Mouse (Mus musculus) lung, postnatal 10 days (tissue): ENCODE measurements at regions not wholly inside any gene's neighbourhood (a gene's known extent, or its start where the extent isn't known, plus 50 kb on each side); places are given as distances from the start of the nearest gene placed in this dataset.
A peak's percentile ranks its signal among the peaks of the same experiment; 100 is the strongest.

Experiments used
- DNase-seq: peaks from one replicate; pipeline ENCODE4 v3.0.0; 2021

DNA sequence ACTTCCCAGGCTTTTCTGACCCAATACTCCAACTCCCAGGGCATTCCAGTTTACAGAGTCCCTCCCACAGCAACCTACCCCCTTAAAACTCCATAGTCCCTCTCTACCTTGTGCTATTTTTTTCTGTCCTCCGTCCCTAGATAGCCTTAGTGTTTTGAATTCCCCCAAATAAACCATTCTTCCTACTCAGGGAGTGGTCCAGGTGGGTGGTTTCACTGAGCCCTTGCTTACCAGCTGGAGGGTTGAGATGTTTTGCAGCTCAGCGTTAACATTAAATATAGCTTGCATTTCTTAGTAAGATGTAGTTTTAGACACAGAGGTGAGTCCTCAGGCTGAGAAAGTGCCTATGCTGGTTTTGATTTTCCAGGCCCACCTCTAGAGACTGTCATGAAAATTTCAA is 313.0 kb downstream of the Bmper start:
- no peak for DNase-seq

- no peak for DNase-seq
These were observed 315.2 kb downstream of the Bmper start for GRCm38 (mm10) chr9:23538051-23538450.

DNA sequence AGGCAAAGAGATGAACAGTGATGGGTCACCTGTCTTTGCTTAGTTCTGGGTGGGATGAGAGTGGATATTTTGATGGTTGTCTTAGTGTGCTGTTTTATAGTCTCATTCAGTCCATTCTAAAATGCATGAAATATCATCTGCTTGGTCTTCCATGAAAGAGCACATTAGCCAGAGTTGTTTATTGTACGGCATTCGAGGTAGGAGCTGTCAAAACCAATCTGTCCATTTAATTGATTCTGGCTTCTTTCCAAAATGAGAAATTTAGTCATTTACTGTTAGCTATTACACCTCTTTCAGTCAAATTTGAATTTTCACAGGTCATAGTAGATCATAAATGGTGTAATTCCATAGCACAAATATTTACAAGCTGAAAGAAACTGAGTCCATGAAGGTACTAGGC is 328.8 kb downstream of the Bmper start:
- DNase-seq = no peak

DNA sequence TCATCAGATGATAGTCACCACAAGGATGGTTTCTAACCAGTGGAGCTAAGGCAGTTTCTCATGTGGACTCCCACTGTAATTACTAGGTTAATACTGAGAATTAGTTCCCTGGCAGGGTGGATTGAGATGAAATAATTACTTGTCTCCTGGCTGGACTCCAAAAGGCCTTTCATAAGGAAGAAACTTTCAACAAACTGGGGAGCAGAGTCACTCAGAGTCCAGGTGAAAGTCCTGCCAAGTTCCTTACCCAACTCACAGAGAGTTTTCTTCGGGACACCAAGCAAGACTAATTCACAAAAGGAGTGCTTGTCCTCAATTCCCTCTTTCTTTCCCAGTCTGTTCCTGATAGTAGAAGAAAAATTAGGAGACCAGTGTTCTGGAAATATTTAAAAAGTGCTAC is 330.9 kb downstream of the Bmper start:
- peak; percentile 9 for DNase-seq

GRCm38 (mm10) chr9:23557601-23558000 is 334.7 kb downstream of the Bmper start:
- DNase-seq = peak; percentile 25

- DNase-seq = no peak
These were observed 339.0 kb downstream of the Bmper start for GRCm38 (mm10) chr9:23561924-23562323.

DNA sequence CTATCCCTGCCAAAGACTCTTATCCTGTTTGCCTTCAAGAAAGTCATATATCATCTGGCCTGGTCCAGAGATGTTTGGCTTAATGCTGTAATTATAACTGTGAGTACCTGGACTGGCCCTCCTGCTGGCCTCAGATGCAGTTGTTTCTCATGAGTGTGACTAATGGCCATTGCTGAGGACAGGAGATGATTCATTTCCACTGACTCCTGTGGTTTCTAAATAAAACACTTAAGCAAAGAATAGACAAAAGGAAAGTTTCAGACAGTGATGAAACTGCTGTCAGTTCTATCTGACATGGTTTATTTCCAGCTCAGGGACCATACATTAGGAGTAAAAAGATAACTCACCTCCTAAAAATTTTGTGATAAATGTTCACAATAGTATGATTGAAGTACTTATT is 344.2 kb downstream of the Bmper start:
- no peak for DNase-seq

- DNase-seq = no peak
These were observed 347.3 kb downstream of the Bmper start for GRCm38 (mm10) chr9:23570150-23570549.

GRCm38 (mm10) chr9:23576314-23576713 is 353.4 kb downstream of the Bmper start:
- DNase-seq = no peak

DNA sequence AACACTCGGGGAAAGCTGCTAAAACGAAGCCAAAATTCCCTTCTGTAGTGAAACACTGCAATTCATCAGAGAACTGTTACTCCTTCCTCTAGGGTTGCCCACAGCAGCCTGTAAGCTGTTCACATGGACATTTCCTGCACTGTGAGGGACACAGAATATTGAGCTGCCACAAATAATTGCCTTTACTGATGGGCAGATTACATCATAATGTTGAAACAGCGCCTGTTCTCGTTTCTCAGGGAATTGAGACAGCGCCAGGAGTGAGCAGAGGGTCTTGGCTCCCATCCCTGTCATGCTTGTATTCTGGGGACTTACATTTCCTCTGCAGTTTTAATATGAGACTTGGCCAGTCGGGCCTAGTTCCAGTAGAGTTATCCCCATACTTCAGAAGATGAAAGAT is 357.3 kb downstream of the Bmper start:
- DNase-seq = peak; percentile 8

GRCm38 (mm10) chr9:23581039-23581606 is 358.2 kb downstream of the Bmper start:
- DNase-seq = peak; percentile 84

- DNase-seq = no peak
These were observed 361.7 kb downstream of the Bmper start for GRCm38 (mm10) chr9:23584561-23584960.

GRCm38 (mm10) chr9:23589024-23589423 is 366.1 kb downstream of the Bmper start:
- no peak for DNase-seq

DNA sequence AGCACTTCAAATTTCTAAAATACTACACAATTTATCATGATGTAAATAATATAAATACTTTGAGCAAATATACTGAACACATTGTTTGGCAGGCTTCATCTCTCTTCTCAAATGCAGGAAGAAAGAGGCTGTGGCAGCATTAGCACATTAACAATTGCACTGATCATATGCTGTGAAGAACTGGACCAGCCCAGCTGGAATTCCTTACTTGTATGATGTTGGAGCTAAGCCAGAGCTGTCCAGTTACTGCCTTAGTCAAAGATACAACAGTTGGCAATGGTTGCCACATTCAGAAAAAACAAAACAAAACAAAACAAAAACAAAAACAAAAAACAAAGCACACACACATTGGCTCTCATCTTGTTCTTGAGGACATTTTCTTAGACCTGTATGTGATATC is 369.0 kb downstream of the Bmper start:
- peak; percentile 20 for DNase-seq

DNA sequence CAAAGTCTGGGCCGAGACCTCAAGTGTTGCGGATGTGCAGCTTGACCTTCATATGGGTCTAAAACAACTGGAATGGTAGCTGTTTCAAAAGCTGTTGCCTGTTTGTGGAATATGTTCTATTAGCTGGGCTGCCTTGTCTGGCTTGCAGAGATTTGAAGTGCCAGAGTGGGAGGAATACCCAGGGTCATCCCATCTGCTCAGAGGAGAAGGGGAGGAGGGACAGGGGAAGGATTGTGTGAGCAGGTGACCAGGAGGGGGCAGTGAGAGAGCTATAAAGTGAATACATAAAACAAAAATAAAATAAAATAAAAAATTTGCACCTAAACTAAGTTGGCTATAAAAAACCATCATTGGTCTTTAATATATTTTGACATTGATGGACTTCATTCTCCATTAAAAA is 377.7 kb downstream of the Bmper start:
- peak; percentile 5 for DNase-seq
